Comparison of ENCODE assay signal across 10 mouse cellular contexts in the genomic region with DNA sequence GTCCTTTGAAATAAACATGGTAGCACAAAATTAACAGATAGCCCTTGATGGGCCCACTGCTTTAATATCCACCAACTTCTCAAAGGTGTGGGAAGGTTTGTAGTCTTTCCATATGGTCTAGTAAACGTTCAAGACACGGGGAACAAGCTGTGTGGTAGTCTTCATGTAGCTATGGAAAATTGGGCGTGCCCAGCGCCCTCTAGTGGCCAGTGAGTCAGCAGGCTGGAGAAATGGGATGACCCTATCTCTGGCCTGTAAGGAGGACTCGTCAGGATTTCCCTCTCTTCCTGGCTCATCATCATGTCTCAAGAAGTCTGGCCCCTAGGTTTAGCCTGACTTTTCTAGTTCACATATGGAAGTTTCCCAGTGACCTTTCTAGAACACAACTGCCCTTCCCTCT. TPM values are rescaled to one million over a fixed set of nuclear protein-coding genes. Genes with fewer than 3 reads are reported as not detected.
DNase-seq lines count a peak whose midpoint lies in the region; ATAC-seq and TF ChIP-seq lines count a peak whose summit lies in the region.
"Had no signal": no experiment of that assay in that cellular context is flagged by ENCODE, and none has a peak within 500 bp of the region (broad histone marks: within the 10 kb centered on the region; RNA-seq: fewer than 3 reads in every experiment).

No protein-coding gene starts in this region.

- H3K4me2 ChIP-seq in forebrain, embryonic 16.5 days (ENCODE audit: low read length) = no peak overlapping the region
- H3K4me2 ChIP-seq in liver, embryonic 11.5 days = no peak overlapping the region
- H3K4me2 ChIP-seq: hindbrain, embryonic 15.5 days; neural tube, embryonic 13.5 days had no signal

- ATAC-seq in forebrain, embryonic 16.5 days = no peak
- 0 out of 2 replicates have a peak, but pooled peaks have one; percentile 44 for ATAC-seq in liver, embryonic 11.5 days (replicated peaks; ENCODE audit: low FRiP score)

- peak; percentile 76 for TF ChIP-seq CTCF in cortical plate, adult 2 months (IDR thresholded peaks at IDR 0.05; ENCODE audit: extremely low read depth, insufficient read depth, low read length)

- no peaks in the 10 kb centered on the region for H3K9me3 ChIP-seq in forebrain, embryonic 10.5 days
- no peaks in the 10 kb centered on the region for H3K9me3 ChIP-seq in forebrain, embryonic 16.5 days (ENCODE audit: control insufficient read depth, low read length)
- no peaks in the 10 kb centered on the region; the same call in 1 of the 2 replicates for H3K9me3 ChIP-seq in liver, embryonic 11.5 days (ENCODE audit: control insufficient read depth, low read length)
- H3K9me3 ChIP-seq: hindbrain, embryonic 15.5 days; neural tube, embryonic 13.5 days had no signal

- H3K9ac ChIP-seq in forebrain, embryonic 16.5 days (replicated peaks; ENCODE audit: low read depth, low read length) = no peak overlapping the region
- no peak overlapping the region for H3K9ac ChIP-seq in liver, embryonic 11.5 days (ENCODE audit: low read depth, low read length)
- H3K9ac ChIP-seq: hindbrain, embryonic 15.5 days; neural tube, embryonic 13.5 days had no signal

- H3K36me3 ChIP-seq in forebrain, embryonic 10.5 days (replicated peaks) = no peaks in the 10 kb centered on the region
- no peaks in the 10 kb centered on the region for H3K36me3 ChIP-seq in forebrain, embryonic 16.5 days (ENCODE audit: control insufficient read depth, insufficient read depth)
- H3K36me3 ChIP-seq in liver, embryonic 11.5 days (ENCODE audit: control insufficient read depth, insufficient read depth, low read length) = no peaks in the 10 kb centered on the region

- peaks cover 9% of the 10 kb centered on the region for H3K4me1 ChIP-seq in forebrain, embryonic 10.5 days
- H3K4me1 ChIP-seq in forebrain, embryonic 16.5 days (replicated peaks; ENCODE audit: control insufficient read depth, insufficient read depth, low read length) = no peaks in the 10 kb centered on the region
- no peaks in the 10 kb centered on the region for H3K4me1 ChIP-seq in cortical plate, adult 2 months (ENCODE audit: control insufficient read depth, insufficient read depth, low read length)
- H3K4me1 ChIP-seq in liver, embryonic 11.5 days (replicated peaks; ENCODE audit: control insufficient read depth, insufficient read depth, low read length) = no peaks in the 10 kb centered on the region
- H3K4me1 ChIP-seq: hindbrain, embryonic 15.5 days; neural tube, embryonic 13.5 days had no signal

- H3K27ac ChIP-seq in forebrain, embryonic 10.5 days = no peak overlapping the region
- H3K27ac ChIP-seq in forebrain, embryonic 16.5 days (ENCODE audit: low read length) = no peak overlapping the region
- no peak overlapping the region for H3K27ac ChIP-seq in cortical plate, adult 2 months (ENCODE audit: insufficient read depth, low read length)
- no peak overlapping the region for H3K27ac ChIP-seq in liver, embryonic 11.5 days (ENCODE audit: low read depth, low read length)
- H3K27ac ChIP-seq: hindbrain, embryonic 15.5 days; neural tube, embryonic 13.5 days had no signal

- TF ChIP-seq POLR2A in cortical plate, adult 2 months (IDR thresholded peaks at IDR 0.05; ENCODE audit: extremely low read depth, insufficient read depth, low read length) = no peak

- peak; percentile 46 for DNase-seq in forebrain, embryonic 10.5 days (ENCODE audit: extremely low spot score, low spot score)
- DNase-seq in urinary bladder, postnatal 25 days (ENCODE audit: low spot score) = peak; percentile 41
- DNase-seq in urinary bladder, postnatal 4 days (ENCODE audit: low spot score in 2 of 2) = no peak
- DNase-seq in heart, postnatal 36 days = peak; percentile 47 to 69
- DNase-seq in liver, embryonic 11.5 days (ENCODE audit: low spot score) = peak; percentile 64
- DNase-seq in retina, embryonic 14.5 days (ENCODE audit: low spot score) = peak; percentile 77

- 24% methylated on average over 5 of the region's 5 CpGs for WGBS in forebrain, embryonic 10.5 days
- WGBS in forebrain, embryonic 16.5 days = 12% methylated on average over 5 of the region's 5 CpGs
- WGBS in liver, embryonic 11.5 days = 17% methylated on average over 5 of the region's 5 CpGs

- intact Hi-C loops in heart, postnatal 36 days (cut with DNase I) = loop anchor here (2.0 to 10.0 kb wide), 2 partner anchors 109 to 363 kb away; no protein-coding TSS in a partner anchor

- H3K4me3 ChIP-seq in forebrain, embryonic 10.5 days = no peak overlapping the region
- no peak overlapping the region for H3K4me3 ChIP-seq in forebrain, embryonic 16.5 days (replicated peaks; ENCODE audit: low read length)
- no peak overlapping the region for H3K4me3 ChIP-seq in cortical plate, adult 2 months (ENCODE audit: insufficient read depth, low read length)
- no peak overlapping the region for H3K4me3 ChIP-seq in liver, embryonic 11.5 days (ENCODE audit: low read depth, low read length)
- H3K4me3 ChIP-seq: hindbrain, embryonic 15.5 days; neural tube, embryonic 13.5 days had no signal

- no peaks in the 10 kb centered on the region for H3K27me3 ChIP-seq in forebrain, embryonic 10.5 days (ENCODE audit: poor library complexity, severe bottlenecking)
- H3K27me3 ChIP-seq in forebrain, embryonic 16.5 days (replicated peaks; ENCODE audit: control insufficient read depth, insufficient read depth, low read length) = no peaks in the 10 kb centered on the region
- H3K27me3 ChIP-seq in liver, embryonic 11.5 days (replicated peaks; ENCODE audit: control insufficient read depth, insufficient read depth, low read length) = no peaks in the 10 kb centered on the region
- H3K27me3 ChIP-seq: hindbrain, embryonic 15.5 days; neural tube, embryonic 13.5 days had no signal

RNA-seq across cellular contexts. Expression of a gene that starts 8.8 kb away (rescaled TPM):
- polyA plus RNA-seq in forebrain, embryonic 10.5 days (2016; fragmentation: Nextera tagmentation; extraction: Ambion mirVana) = not detected in 2 replicates
- 0.16 TPM in 1 of 2 replicates, not detected in the other for polyA plus RNA-seq in forebrain, embryonic 16.5 days (2015; fragmentation: Nextera tagmentation; extraction: Ambion mirVana)
- polyA plus RNA-seq in cortical plate, adult 2 months (2012; rRNA removed) = 0.09 and 0.10 TPM in 2 replicates
- not detected for total RNA-seq in heart, postnatal 36 days (2021)
- not detected in 2 replicates for polyA plus RNA-seq in liver, embryonic 11.5 days (2014; fragmentation: Nextera tagmentation; extraction: Ambion mirVana)
- polyA plus RNA-seq: hindbrain, embryonic 15.5 days; neural tube, embryonic 13.5 days had no signal

RNA-seq across cellular contexts. Expression of a gene that starts 12.5 kb away (rescaled TPM):
- polyA plus RNA-seq in forebrain, embryonic 10.5 days (2016; fragmentation: Nextera tagmentation; extraction: Ambion mirVana) = 8.3 and 9.1 TPM in 2 replicates
- polyA plus RNA-seq in forebrain, embryonic 16.5 days (2015; fragmentation: Nextera tagmentation; extraction: Ambion mirVana) = 36.8 and 40.5 TPM in 2 replicates
- 33.8 and 34.7 TPM in 2 replicates for polyA plus RNA-seq in cortical plate, adult 2 months (2012; rRNA removed)
- 1 to 10 TPM; 1.4 to 1.7 TPM for total RNA-seq in heart, postnatal 36 days (2021)
- 4.6 and 5.3 TPM in 2 replicates for polyA plus RNA-seq in liver, embryonic 11.5 days (2014; fragmentation: Nextera tagmentation; extraction: Ambion mirVana)

RNA-seq across cellular contexts. Expression of a gene that starts 38.6 kb away (rescaled TPM):
- polyA plus RNA-seq in forebrain, embryonic 10.5 days (2016; fragmentation: Nextera tagmentation; extraction: Ambion mirVana) = 129 and 133 TPM in 2 replicates
- 151 and 163 TPM in 2 replicates for polyA plus RNA-seq in forebrain, embryonic 16.5 days (2015; fragmentation: Nextera tagmentation; extraction: Ambion mirVana)
- 179 and 184 TPM in 2 replicates for polyA plus RNA-seq in cortical plate, adult 2 months (2012; rRNA removed)
- 100 to 1,000 TPM; 577 to 619 TPM for total RNA-seq in heart, postnatal 36 days (2021)
- 234 and 244 TPM in 2 replicates for polyA plus RNA-seq in liver, embryonic 11.5 days (2014; fragmentation: Nextera tagmentation; extraction: Ambion mirVana)

RNA-seq across cellular contexts. Expression of a gene that starts 46.1 kb away (rescaled TPM):
- polyA plus RNA-seq in forebrain, embryonic 10.5 days (2016; fragmentation: Nextera tagmentation; extraction: Ambion mirVana) = 6.0 and 6.9 TPM in 2 replicates
- 57.0 and 60.6 TPM in 2 replicates for polyA plus RNA-seq in forebrain, embryonic 16.5 days (2015; fragmentation: Nextera tagmentation; extraction: Ambion mirVana)
- 92.3 and 99.4 TPM in 2 replicates for polyA plus RNA-seq in cortical plate, adult 2 months (2012; rRNA removed)
- 10 to 100 TPM; 22.3 to 25.6 TPM for total RNA-seq in heart, postnatal 36 days (2021)
- polyA plus RNA-seq in liver, embryonic 11.5 days (2014; fragmentation: Nextera tagmentation; extraction: Ambion mirVana) = 2.5 and 2.6 TPM in 2 replicates

Comparison
In these comparisons a context has a peak if more than half of its experiments do, and no peak if none do; other contexts are left out.
1. DNase-seq: peak in forebrain, embryonic 10.5 days (single experiment), urinary bladder, postnatal 25 days (single experiment), heart, postnatal 36 days (2 of 2), liver, embryonic 11.5 days (single experiment) and retina, embryonic 14.5 days (single experiment); none in urinary bladder, postnatal 4 days (0 of 2).